Mouse (Mus musculus): ENCODE data around the gene Ddc.

The Ddc gene

DNA sequence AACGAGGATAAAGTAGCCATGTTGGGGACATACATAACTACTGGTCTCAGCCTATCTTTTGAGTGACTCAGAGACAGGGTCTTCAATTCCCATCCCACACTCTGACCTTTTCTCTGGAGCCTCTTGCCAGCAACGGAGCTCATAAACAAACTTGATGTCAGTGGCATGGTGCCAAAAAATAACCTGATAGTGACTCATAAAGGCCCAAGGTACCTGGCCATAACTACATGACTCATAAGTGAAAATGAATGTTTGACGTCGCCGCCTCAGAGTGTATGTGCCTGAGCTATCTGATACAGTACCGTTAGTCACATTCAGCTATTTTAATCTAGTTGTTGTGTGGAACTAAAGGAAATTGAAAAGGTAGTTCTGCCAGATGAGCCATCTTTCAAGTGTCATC lies 72.3 kb downstream of the Ddc start:
- DNase-seq (ENCODE audit: low spot score in 2 of 2): no peak

GRCm38 (mm10) chr11:11824970-11825635 lies 72.8 kb downstream of the Ddc start:
- DNase-seq (ENCODE audit: low spot score in 2 of 2): no peak

GRCm38 (mm10) chr11:11823980-11824911 lies 73.7 kb downstream of the Ddc start:
- no peak for DNase-seq (ENCODE audit: low spot score in 2 of 2)

- DNase-seq (ENCODE audit: low spot score in 2 of 2): no peak
These were observed 75.5 kb downstream of the Ddc start for GRCm38 (mm10) chr11:11822181-11823095.

GRCm38 (mm10) chr11:11821387-11821975 lies 76.5 kb downstream of the Ddc start:
- DNase-seq (ENCODE audit: low spot score in 2 of 2): no peak

- DNase-seq (ENCODE audit: low spot score in 2 of 2): no peak
These were observed 77.2 kb downstream of the Ddc start for GRCm38 (mm10) chr11:11820737-11821136.

DNA sequence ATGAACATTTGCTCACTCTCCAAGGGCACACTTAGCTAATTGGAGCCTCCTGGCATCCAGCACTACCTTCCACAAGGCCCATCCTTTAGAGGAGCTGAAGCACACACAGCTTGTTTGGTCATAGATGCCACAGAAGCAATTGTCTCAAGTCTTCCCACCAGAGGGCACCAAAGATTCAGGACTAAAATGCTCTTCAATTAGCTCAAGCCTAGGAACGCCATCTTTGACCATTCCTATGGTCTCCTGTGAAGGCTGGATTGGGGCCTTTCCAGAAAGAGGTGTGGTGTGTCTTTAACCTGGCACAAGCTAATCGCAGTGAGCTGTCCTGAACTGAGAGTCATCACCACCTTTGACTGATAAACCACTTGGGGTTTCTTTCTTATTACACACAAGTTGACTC lies 77.7 kb downstream of the Ddc start:
- peak; percentile 62 to 69 for DNase-seq (ENCODE audit: low spot score in 2 of 2)

DNA sequence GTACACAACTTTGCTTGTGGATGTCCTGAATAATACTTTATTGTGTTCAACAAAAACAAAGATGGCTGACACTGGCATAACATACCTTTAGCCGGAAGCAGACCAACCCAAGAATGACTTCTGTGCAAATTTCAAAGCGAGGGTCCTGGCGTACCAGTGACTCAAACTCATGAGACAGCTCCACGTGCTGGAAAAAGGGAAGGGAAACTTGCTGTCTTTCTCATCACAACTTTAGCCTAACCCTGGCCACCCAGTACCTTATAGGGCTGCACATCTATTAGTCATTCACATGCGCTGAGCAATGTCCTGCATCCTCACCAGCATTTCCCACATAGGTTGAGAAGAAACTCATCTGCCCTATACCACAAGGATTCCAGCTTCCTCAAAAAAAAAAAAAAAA lies 78.7 kb downstream of the Ddc start:
- no peak for DNase-seq (ENCODE audit: low spot score in 2 of 2)

DNA sequence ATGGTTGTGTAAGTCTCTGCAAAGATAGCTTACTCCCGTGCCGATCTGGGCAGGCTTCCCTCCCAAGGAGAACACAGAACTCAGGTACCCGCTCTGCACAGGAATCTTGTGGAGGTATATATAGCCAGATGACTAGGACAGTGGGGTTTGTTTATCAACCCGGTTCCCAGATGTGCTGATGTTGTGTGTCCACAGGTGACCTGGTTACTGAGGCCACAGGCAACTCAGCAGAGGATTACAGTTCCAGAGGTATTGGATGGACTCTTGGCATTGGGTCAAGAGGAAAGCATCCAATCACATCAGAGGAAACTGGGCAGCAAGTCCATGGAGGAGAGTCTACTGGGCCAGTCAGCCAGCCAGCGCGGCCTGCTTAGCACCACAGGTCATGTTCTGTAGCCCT lies 79.1 kb downstream of the Ddc start:
- DNase-seq (ENCODE audit: low spot score in 2 of 2): no peak

- DNase-seq (ENCODE audit: low spot score in 2 of 2): no peak
These were observed 82.2 kb downstream of the Ddc start for GRCm38 (mm10) chr11:11815737-11816136.

- DNase-seq (ENCODE audit: low spot score in 2 of 2): peak; percentile 42 to 60
These were observed 86.0 kb downstream of the Ddc start for GRCm38 (mm10) chr11:11811906-11812480.

DNA sequence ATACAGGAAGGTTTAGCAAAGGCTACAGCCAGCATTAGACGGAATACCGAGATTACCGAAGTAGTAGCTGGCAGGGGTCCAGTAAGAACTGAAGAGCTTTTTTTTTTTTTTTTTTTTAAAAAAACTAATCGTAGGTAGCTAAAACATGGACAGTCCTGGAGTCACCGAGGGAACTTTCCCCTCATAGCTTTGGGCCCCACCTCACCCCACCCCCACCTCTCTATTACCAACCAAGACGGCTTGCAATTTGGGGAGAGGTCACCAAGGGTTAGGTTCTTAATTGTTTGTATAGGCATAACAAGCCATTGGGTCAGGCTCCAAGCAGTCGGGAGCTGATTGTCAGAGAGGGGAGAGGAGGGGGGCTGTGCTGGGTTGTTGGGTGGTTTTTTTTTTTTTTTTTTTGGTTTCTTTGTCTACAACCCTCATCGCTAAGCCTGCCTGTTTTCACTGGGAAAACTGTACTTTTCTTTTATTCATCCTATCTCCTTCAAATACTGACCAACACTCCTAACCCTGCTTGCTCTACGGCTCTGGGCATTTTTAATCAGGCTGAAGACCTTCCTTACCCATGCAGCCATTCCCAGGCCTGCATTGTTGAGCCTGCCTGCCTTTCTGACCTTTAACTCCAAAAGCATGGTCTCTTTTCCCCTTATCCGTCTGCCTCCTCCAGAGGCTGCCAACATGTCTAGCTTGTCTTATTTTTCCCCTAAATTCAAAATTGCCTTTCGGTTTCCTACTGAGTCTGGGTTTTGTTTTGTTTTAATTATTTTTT lies 88.4 kb downstream of the Ddc start:
- DNase-seq (ENCODE audit: low spot score in 2 of 2): no peak

- DNase-seq (ENCODE audit: low spot score in 2 of 2): peak; percentile 86 to 88
These were observed 89.0 kb downstream of the Ddc start, which contains the start of gene Fignl1 for GRCm38 (mm10) chr11:11808820-11809403. Gene Fignl1, minus strand, starts transcription at chr11:11808962.

GRCm38 (mm10) chr11:11808035-11808819 lies 89.7 kb downstream of the Ddc start:
- DNase-seq (ENCODE audit: low spot score in 2 of 2): no peak

DNA sequence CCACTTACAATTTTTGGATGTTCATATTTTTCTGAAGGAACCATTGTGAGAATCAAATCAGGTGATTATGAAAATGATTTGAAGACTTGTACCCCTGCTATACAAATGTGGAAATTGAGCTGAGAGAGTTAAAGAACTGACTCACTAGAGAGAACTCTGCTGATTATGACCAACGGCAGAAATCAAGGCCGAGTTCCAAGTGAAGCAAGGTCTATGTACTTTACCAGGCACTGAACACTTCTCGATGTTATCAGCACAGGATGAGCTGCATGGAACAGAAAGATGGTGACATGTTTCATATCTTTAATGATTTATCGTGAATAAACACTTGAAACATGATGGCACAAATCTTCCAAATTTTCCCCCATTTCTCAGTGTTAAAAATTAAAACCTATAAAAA lies 92.0 kb downstream of the Ddc start:
- no peak for DNase-seq (ENCODE audit: low spot score in 2 of 2)

GRCm38 (mm10) chr11:11804421-11804820 lies 93.5 kb downstream of the Ddc start:
- DNase-seq (ENCODE audit: low spot score in 2 of 2): no peak

DNA sequence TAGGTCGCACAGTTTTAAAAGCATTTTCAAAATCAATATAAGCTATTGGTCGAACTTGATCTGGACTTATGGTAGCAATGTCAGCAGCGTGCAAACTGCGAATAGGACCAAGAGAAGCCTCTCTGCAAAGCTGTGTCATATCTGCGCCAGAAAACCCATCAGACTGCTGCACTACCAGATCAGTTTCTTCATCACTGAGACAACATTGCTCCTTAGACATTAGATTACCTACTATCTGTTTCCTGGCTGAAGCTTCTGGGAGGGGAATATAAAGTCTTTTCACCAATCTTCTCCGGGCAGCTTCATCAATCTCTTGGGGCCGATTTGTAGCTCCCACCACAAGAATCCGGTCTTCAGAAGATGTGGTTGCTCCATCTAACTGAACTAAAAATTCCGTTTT lies 96.9 kb downstream of the Ddc start:
- no peak for DNase-seq (ENCODE audit: low spot score in 2 of 2)

- no peak for DNase-seq (ENCODE audit: low spot score in 2 of 2)
These were observed 97.6 kb downstream of the Ddc start for GRCm38 (mm10) chr11:11800304-11800703.

DNA sequence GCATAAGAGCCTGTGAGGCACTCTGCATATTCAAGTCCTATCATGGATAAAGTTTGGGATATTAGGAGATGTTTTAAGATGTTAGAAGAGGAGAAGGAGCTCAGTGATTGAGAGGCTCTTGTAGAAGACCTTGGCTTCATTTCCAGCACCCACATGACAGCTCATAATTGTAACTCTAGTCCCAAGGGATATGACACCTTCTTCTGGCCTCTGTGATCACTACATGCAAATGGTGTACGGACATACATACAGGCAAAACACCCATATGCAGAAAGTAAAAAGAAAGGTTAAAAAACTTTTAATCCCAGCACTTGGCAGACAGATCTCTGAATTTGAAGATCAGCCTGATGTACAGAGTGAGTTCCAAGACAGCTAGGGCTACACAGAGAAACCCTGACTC lies 99.3 kb downstream of the Ddc start:
- no peak for DNase-seq (ENCODE audit: low spot score in 2 of 2)
